Mouse (Mus musculus) liver, embryonic 16.5 days (tissue): ENCODE measurements around the gene Hist1h2ae. TPM values are rescaled to one million over a fixed set of nuclear protein-coding genes. Genes with fewer than 3 reads are reported as not detected.
A peak's percentile ranks its signal among the peaks of the same experiment; 100 is the strongest.
"Not testable (repeated sequence)": the region's sequence is repeated elsewhere in the genome, so short reads cannot be mapped to it uniquely, and the experiment has no call there.

Experiments
- ATAC-seq: fragments of 200-750 bp; cut with Nextera tagmentation; 2 replicates; pipeline ENCODE4 v1.8.0; 2017; ENCODE audit warnings: low read depth, mild to moderate bottlenecking, moderate number of reproducible peaks, moderate library complexity
- H3K27ac ChIP-seq: fragments of 300-500 bp; sonication (generic); 2 replicates; pipeline ENCODE4 v1.5.1; 2014; ENCODE audit warnings: mild to moderate bottlenecking, low read length
- H3K27me3 ChIP-seq: fragments of 300-500 bp; sonication (generic); 2 replicates; pipeline ENCODE4 v1.6.1; 2014; ENCODE audit warnings: low read depth, low read length, mixed read lengths; ENCODE audit not compliant: control insufficient read depth, insufficient read depth
- H3K36me3 ChIP-seq: fragments of 300-500 bp; sonication (generic); 2 replicates; pipeline ENCODE4 v1.6.1; 2014; ENCODE audit warnings: mild to moderate bottlenecking; ENCODE audit not compliant: control insufficient read depth, insufficient read depth
- H3K4me1 ChIP-seq: fragments of 300-500 bp; sonication (generic); 2 replicates; pipeline ENCODE4 v1.6.1; 2014; ENCODE audit warnings: low read depth, low read length, mixed read lengths; ENCODE audit not compliant: control insufficient read depth
- H3K4me2 ChIP-seq: fragments of 300-500 bp; sonication (generic); 2 replicates; pipeline ENCODE4 v1.6.1; 2014; ENCODE audit warnings: low read depth, low read length, mixed read lengths
- H3K4me3 ChIP-seq: fragments of 300-500 bp; sonication (generic); 2 replicates; pipeline ENCODE4 v1.5.1; 2014; ENCODE audit warnings: low read depth, mild to moderate bottlenecking, low read length
- H3K9ac ChIP-seq: fragments of 300-500 bp; sonication (generic); 2 replicates; pipeline ENCODE4 v1.6.1; 2014; ENCODE audit warnings: low read depth, low read length
- H3K9me3 ChIP-seq: fragments of 300-500 bp; sonication (generic); replicated peaks from 2 replicates; pipeline ENCODE4 v1.6.1; 2016; ENCODE audit warnings: low read length; ENCODE audit not compliant: control insufficient read depth
- WGBS: fragments of 180-500 bp; shearing (Covaris S2); extraction: QIAGEN DNeasy Blood & Tissue Kit; methylation state at CpG from one replicate; pipeline ENCODE4 v1.1.7; 2014; ENCODE audit not compliant: insufficient replicate concordance; 5-methylcytosine and 5-hydroxymethylcytosine counted together
- polyA plus RNA-seq: library from polyadenylated mRNA; unstranded; fragments of >200 nt; fragmentation: Nextera tagmentation; extraction: Ambion mirVana; gene quantifications from 2 replicates; pipeline ENCODE4 v1.2.1, GENCODE M21; 2015

Hist1h2ae gene
- polyA plus RNA-seq, 1 experiment from 2014 or later, result 63.6 TPM

GRCm38 (mm10) chr13:23586099-23586939, 15.3 kb upstream of the Hist1h2ae start:
- Histone ChIP-seq H3K27ac (peak overlapping the region; percentile 100), H3K9ac (peak overlapping the region; percentile 59), H3K36me3 (no peaks in the 10 kb centered on the region), H3K4me2 (peak overlapping the region; percentile 66), H3K9me3 (no peaks in the 10 kb centered on the region), H3K27me3 (no peaks in the 10 kb centered on the region), H3K4me1 (peaks cover 24% of the 10 kb centered on the region), H3K4me3 (peak overlapping the region; percentile 65)
- WGBS, result 2% methylated on average over 22 of the region's 22 CpGs
- no peak for ATAC-seq

- not testable (repeated sequence) for H3K36me3 ChIP-seq, H3K9me3 ChIP-seq, H3K27me3 ChIP-seq
- ATAC-seq, result peak; percentile 72
- Histone ChIP-seq H3K4me3 (peak overlapping the region; percentile 65), H3K9ac (peak overlapping the region; percentile 82), H3K4me1 (peaks cover 29% of the 10 kb centered on the region), H3K4me2 (peak overlapping the region; percentile 69), H3K27ac (peak overlapping the region; percentile 100)
- WGBS, result 0% methylated on average over 27 of the region's 36 CpGs
Observed at GRCm38 (mm10) chr13:23585442-23586098, 14.6 kb upstream of the Hist1h2ae start.

GRCm38 (mm10) chr13:23585029-23585441, 14.0 kb upstream of the Hist1h2ae start:
- H3K27me3 ChIP-seq, result no peaks in the 10 kb centered on the region
- peak overlapping the region; percentile 69 for H3K4me2 ChIP-seq
- peaks cover 29% of the 10 kb centered on the region for H3K4me1 ChIP-seq
- H3K9ac ChIP-seq, result peak overlapping the region; percentile 82
- WGBS, result under 1% methylated on average over 21 of the region's 21 CpGs
- ATAC-seq, result peak; percentile 3; the same call in 1 of the 2 replicates
- H3K27ac ChIP-seq, result peak overlapping the region; percentile 100
- peak overlapping the region; percentile 65 for H3K4me3 ChIP-seq
- H3K9me3 ChIP-seq, result no peaks in the 10 kb centered on the region
- no peaks in the 10 kb centered on the region for H3K36me3 ChIP-seq

- Histone ChIP-seq H3K4me2 (peak overlapping the region; percentile 69), H3K36me3 (no peaks in the 10 kb centered on the region), H3K27me3 (no peaks in the 10 kb centered on the region), H3K27ac (peak overlapping the region; percentile 100), H3K9me3 (no peaks in the 10 kb centered on the region), H3K4me3 (peak overlapping the region; percentile 65), H3K9ac (peak overlapping the region; percentile 82), H3K4me1 (peaks cover 29% of the 10 kb centered on the region)
- no peak for ATAC-seq
Observed at GRCm38 (mm10) chr13:23584331-23584730, 13.3 kb upstream of the Hist1h2ae start.

GRCm38 (mm10) chr13:23583387-23584068, 12.5 kb upstream of the Hist1h2ae start:
- H3K9ac ChIP-seq, result peak overlapping the region; percentile 79
- no peak for ATAC-seq
- H3K4me1 ChIP-seq, result peaks cover 31% of the 10 kb centered on the region
- H3K9me3 ChIP-seq, result no peaks in the 10 kb centered on the region
- peak overlapping the region; percentile 100 for H3K27ac ChIP-seq
- no peaks in the 10 kb centered on the region for H3K36me3 ChIP-seq
- peak overlapping the region; percentile 69 for H3K4me3 ChIP-seq
- H3K27me3 ChIP-seq, result no peaks in the 10 kb centered on the region
- H3K4me2 ChIP-seq, result peak overlapping the region; percentile 69

GRCm38 (mm10) chr13:23582219-23583056, 11.4 kb upstream of the Hist1h2ae start:
- Histone ChIP-seq H3K36me3 (no peaks in the 10 kb centered on the region), H3K27ac (peak overlapping the region; percentile 100), H3K4me3 (peak overlapping the region; percentile 69), H3K9ac (peak overlapping the region; percentile 79), H3K4me1 (peaks cover 32% of the 10 kb centered on the region), H3K4me2 (peak overlapping the region; percentile 69), H3K27me3 (no peaks in the 10 kb centered on the region), H3K9me3 (no peaks in the 10 kb centered on the region)
- no peak; the same call in 1 of the 2 replicates for ATAC-seq
- 8% methylated on average over 6 of the region's 6 CpGs for WGBS

- no peaks in the 10 kb centered on the region for H3K9me3 ChIP-seq
- H3K4me2 ChIP-seq, result peak within 1 kb of the TSS; percentile 69
- peak; percentile 81 for ATAC-seq
- H3K4me3 ChIP-seq, result peak within 1 kb of the TSS; percentile 69
- peak within 1 kb of the TSS; percentile 79 for H3K9ac ChIP-seq
- H3K4me1 ChIP-seq, result peaks cover 40% of the 10 kb centered on the region
- peak within 1 kb of the TSS; percentile 100 for H3K27ac ChIP-seq
- WGBS, result under 1% methylated on average over 43 of the region's 43 CpGs
- no peaks in the 10 kb centered on the region for H3K36me3 ChIP-seq
- H3K27me3 ChIP-seq, result no peaks in the 10 kb centered on the region
Observed at GRCm38 (mm10) chr13:23581408-23582218, 10.6 kb upstream of the Hist1h2ae start, which contains the start of gene Hist1h4d. Hist1h4d (plus strand) TSS chr13:23581598.

- peak overlapping the region; percentile 80 for H3K27ac ChIP-seq
- H3K9me3 ChIP-seq, result no peaks in the 10 kb centered on the region
- no peaks in the 10 kb centered on the region for H3K27me3 ChIP-seq
- H3K36me3 ChIP-seq, result no peaks in the 10 kb centered on the region
- peaks cover 26% of the 10 kb centered on the region for H3K4me1 ChIP-seq
- WGBS, result 63% methylated on average over 1 of the region's 1 CpGs
- peak overlapping the region; percentile 32 for H3K4me2 ChIP-seq
- peak overlapping the region; percentile 54 for H3K9ac ChIP-seq
- ATAC-seq, result no peak
- peak overlapping the region; percentile 34 for H3K4me3 ChIP-seq
Observed at GRCm38 (mm10) chr13:23577835-23578234, 6.8 kb upstream of the Hist1h2ae start.
